Mouse (Mus musculus) fat pad, adult 2 months (tissue): Measurements from ENCODE around the gene Itgb2l.

ENCODE experiments used
- DNase-seq: peaks from one replicate; pipeline ENCODE4 v3.0.0-alpha.2; 2011; ENCODE audit warnings: low read depth, low spot score; ENCODE audit errors: extremely low read depth

Gene Itgb2l

DNA sequence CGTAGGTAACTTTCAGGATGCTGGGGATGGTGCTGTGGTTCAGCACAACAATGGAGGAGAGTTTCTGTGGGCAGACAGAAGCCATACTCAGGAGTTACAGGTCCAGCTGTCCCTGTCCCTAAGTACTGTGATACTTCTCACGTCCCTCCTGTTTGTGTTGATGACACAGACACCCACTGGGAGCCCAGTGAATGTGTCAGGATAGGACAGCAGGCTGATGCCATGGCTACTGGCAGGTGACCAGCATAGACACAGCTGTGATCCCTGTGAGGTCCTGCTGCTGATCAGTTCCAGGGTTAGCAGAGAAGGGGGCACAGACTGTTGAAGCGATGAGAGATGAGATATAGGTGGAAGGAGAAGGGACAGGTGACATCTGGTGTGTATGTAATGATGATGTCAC, 14.4 kb downstream of the Itgb2l start:
- DNase-seq, result no peak

GRCm38 (mm10) chr16:96426671-96427070, 16.7 kb downstream of the Itgb2l start:
- no peak for DNase-seq

DNA sequence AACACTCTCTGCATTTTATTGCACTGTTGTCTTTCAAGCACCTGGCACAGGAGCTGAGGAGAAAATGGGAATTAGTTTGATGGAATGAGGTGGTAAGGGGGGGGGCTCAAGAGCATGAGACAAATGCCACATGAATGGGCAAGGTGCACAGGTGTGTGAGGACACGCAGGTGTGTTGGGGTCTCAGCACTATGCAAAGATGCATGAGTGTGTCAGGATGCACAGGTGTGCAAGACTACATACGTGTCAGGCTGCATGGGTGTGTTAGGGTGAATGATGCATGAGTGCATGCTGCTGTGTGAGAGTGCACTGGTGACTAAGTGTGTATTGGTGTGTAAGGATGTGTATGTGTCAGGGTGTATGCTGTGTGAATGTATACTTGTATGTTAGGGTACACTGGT, 18.4 kb downstream of the Itgb2l start:
- no peak for DNase-seq

DNA sequence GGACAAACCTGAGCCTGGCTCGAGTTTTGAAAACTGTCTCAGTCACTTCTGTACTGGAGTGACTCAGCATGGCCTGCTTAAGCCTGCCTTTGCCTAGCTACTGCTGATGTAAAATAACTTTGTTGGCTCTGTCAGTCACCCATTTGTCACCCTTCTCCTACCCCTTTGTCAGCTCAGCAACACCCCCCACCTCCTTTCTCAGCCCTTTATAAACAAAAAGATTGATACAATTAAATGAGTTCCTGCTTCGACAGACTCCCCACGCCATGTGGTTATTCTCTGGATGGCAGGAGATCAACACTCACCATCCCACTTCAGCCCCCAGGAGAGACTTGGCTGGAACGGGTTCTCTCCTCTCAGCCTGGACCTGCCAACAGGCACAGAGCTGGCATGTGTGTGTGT, 35.4 kb downstream of the Itgb2l start:
- no peak for DNase-seq

DNA sequence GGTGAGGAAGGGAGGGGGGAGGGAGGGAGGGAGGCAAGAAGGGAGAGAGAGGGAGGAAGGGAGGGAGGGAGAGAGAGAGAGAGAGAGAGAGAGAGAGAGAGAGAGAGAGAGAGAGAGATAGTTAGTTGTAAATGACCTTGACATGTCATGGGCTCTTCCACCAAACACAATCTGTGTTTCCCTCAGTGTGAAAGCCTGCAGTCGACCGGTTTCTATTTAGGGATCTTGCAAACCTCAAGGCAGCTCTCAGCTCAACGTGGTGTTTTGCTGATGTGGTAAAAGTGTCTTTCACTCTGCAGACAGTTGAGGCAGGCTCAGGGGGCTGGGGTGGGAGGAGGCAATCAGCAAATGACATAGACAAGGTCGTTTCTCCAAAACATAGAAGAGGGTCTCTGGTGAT, 37.1 kb downstream of the Itgb2l start:
- no peak for DNase-seq

DNA sequence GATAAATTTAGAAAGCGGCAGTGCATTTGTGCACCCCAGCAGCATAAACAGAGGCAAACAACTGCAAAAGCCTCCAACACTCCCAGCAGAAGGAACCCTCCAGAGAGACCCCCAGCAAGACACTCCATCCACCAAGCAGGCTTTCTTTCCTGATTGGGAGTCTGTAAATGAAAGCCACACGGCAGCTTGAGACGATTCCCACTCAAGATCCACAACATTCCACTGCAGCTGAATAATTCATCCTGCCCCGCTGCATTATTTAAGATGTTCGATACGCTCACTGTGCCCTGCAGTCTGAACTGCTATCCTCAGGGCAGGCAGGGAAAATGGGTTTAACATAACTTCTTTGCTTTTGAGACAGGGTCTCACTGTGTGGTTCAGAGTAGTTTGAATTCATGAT, 41.1 kb downstream of the Itgb2l start:
- no peak for DNase-seq

DNA sequence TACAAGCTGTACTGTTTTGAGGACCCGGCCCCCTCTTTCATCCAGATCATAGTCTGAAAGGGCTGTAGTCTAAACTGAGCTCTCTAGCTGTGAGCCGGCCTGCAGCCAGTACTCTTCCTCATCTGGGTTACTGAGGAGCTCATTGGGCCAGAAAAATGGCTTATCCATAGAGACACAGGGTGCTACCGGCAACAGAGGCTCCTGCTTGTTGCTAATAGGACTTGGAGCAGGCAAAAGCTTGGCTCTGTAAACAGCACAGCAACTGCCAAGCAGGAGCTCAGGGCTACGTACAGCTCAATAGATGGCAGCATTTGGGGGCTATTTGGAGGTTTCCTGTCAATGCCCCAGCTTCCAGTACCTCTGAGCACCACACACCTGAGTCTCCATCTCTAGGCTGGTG, 43.4 kb downstream of the Itgb2l start:
- DNase-seq, result no peak

GRCm38 (mm10) chr16:96398806-96399205, 44.6 kb downstream of the Itgb2l start:
- DNase-seq, result no peak

DNA sequence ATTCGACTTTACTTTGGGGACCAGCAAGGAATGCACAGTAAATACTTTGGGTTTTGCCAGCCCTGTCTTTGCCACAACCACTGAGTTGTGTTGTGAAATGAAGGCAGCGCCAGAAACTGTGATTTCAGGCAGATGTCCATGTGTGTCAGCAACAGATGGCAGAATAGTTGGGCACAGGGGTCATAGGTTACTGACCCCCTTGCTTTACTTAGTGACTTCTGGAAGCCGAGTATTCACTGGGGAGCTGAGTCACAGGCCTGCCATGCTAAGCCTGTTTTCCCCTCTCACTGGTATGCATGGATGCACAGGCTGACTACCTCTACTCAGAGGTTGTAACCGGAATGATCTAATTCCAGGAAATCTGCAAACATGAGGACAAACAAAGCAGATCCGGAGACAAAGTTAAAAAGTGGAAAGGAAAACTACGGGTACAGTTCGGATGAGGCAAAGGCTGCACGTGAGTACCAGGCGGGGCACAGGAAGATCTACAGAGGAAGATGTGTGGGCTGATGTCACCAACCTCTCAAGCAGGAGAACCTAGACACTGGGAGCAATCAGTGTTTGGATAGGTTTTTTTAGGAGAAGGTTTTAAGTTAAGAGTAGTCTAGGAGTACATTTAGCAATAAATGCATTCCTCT, 47.3 kb downstream of the Itgb2l start:
- DNase-seq, result no peak

DNA sequence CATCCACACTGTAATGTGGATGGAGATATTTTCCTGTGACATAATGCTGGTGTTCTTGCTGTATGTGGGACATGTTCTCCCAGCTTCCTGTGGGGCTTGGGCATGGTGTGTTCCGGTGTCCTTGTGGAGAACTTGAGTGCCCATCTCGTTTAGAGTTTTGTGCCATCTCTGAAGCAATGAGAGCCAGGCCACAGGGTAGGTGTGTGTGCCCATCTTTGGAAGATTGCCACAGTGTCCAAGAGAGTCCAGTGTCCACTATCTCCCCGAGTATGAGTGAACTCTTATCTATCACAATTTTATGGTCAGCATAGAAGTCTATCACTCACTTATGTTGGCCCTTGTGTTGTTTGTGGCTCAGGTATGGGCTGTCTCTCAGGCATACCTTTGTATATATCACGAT, 47.9 kb downstream of the Itgb2l start:
- DNase-seq, result no peak

- no peak for DNase-seq
Observed at GRCm38 (mm10) chr16:96391070-96391469, 52.3 kb downstream of the Itgb2l start.

DNA sequence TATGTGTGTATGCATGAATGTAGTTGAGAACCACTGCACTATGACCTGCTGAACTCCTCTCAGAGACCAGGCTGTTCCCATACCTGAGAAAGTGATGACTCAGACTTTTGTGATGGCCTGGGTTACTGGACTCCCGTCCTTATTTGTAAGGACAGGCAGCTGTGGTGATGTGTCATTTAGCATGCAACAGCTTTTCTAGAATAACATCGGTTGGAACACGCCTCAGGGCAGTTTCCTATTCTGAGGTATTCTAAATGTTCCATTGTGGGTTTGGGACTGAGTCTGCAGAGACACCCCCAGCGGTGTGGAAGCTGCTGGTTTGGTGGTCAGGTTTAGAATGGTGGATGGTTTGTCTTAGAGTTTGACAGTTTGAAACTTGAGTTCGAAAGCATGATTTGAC, 54.9 kb downstream of the Itgb2l start:
- DNase-seq, result no peak

GRCm38 (mm10) chr16:96387685-96388371, 55.6 kb downstream of the Itgb2l start:
- DNase-seq, result no peak

GRCm38 (mm10) chr16:96384741-96385140, 58.7 kb downstream of the Itgb2l start:
- no peak for DNase-seq

GRCm38 (mm10) chr16:96382496-96383181, 60.8 kb downstream of the Itgb2l start:
- DNase-seq, result no peak

DNA sequence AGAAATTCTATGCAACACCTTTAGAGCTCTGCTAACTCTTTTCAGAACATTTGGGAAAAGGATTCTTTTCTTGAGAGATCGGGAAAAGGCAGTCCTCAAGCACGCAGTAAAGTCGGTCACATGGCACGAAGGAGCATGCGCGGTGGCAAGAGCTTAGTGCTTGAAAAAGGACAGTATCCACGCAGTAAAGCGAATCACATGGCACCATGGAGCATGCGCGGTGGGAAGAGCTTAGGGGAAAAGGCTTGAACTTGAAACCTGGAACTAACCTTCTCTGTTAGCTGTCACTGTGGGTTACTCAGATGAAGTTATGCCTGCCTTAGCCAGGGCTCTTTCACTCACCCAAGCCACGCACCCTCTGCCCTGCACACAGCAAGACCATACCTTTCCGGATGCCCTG, 62.0 kb downstream of the Itgb2l start:
- no peak for DNase-seq

- no peak for DNase-seq
Observed at GRCm38 (mm10) chr16:96378111-96378510, 65.3 kb downstream of the Itgb2l start.

- no peak for DNase-seq
Observed at GRCm38 (mm10) chr16:96376342-96376741, 67.1 kb downstream of the Itgb2l start.

- DNase-seq, result no peak
Observed at GRCm38 (mm10) chr16:96375538-96375937, 67.9 kb downstream of the Itgb2l start.

DNA sequence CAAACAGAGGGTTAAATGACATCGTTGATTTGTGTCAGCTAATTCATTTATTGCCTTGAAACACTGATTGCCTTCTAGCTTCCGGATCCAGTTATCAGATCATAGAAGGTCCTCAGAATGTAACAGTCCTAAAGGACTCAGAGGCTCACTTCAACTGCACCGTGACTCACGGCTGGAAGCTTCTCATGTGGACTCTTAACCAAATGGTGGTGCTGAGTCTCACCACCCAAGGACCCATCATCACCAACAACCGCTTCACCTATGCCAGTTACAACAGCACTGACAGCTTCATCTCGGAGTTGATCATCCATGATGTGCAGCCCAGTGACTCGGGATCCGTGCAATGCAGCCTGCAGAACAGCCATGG, 70.7 kb downstream of the Itgb2l start:
- DNase-seq, result no peak
